Mouse (Mus musculus) hindbrain, embryonic 11.5 days (tissue): ENCODE results near the gene Cyct. TPM values are rescaled to one million over a fixed set of nuclear protein-coding genes. Genes with fewer than 3 reads are reported as not detected.

Experiments
- ATAC-seq: fragments of 200-750 bp; cut with Nextera tagmentation; 2 replicates; pipeline ENCODE4 v1.8.0; 2017; ENCODE audit warnings: mild to moderate bottlenecking, moderate TSS enrichment, moderate library complexity; ENCODE audit not compliant: low FRiP score
- DNase-seq: peaks from one replicate; pipeline ENCODE4 v3.0.0-alpha.2; 2015; ENCODE audit warnings: low spot score
- H3K27ac ChIP-seq: fragments of 300-500 bp; sonication (generic); 2 replicates; pipeline ENCODE4 v1.5.1; 2014; ENCODE audit warnings: mild to moderate bottlenecking, low read depth, low read length
- H3K27me3 ChIP-seq: fragments of 300-500 bp; sonication (generic); 2 replicates; pipeline ENCODE4 v1.6.1; 2014; ENCODE audit warnings: mild to moderate bottlenecking, low read length, moderate library complexity, mixed read lengths; ENCODE audit not compliant: control insufficient read depth, insufficient read depth
- H3K36me3 ChIP-seq: fragments of 300-500 bp; sonication (generic); 2 replicates; pipeline ENCODE4 v1.6.1; 2014; ENCODE audit warnings: mild to moderate bottlenecking, low read length, moderate library complexity, mixed read lengths; ENCODE audit not compliant: control insufficient read depth, insufficient read depth
- H3K4me1 ChIP-seq: fragments of 300-500 bp; sonication (generic); replicated peaks from 2 replicates; pipeline ENCODE4 v1.6.1; 2014; ENCODE audit warnings: low read length, mixed read lengths; ENCODE audit not compliant: control insufficient read depth, insufficient read depth
- H3K4me2 ChIP-seq: fragments of 300-500 bp; sonication (generic); replicated peaks from 2 replicates; pipeline ENCODE4 v1.6.1; 2014; ENCODE audit warnings: mild to moderate bottlenecking, low read depth, low read length
- H3K4me3 ChIP-seq: fragments of 300-500 bp; sonication (generic); 2 replicates; pipeline ENCODE4 v1.5.1; 2014; ENCODE audit warnings: low read depth, low read length
- H3K9ac ChIP-seq: fragments of 300-500 bp; sonication (generic); 2 replicates; pipeline ENCODE4 v1.6.1; 2014; ENCODE audit warnings: low read depth, low read length
- H3K9me3 ChIP-seq: fragments of 300-500 bp; sonication (generic); 2 replicates; pipeline ENCODE4 v1.6.1; 2016; ENCODE audit warnings: low read length; ENCODE audit not compliant: control insufficient read depth
- WGBS: fragments of 180-500 bp; shearing (Covaris S2); extraction: QIAGEN DNeasy Blood & Tissue Kit; methylation state at CpG from one replicate; pipeline ENCODE4 v1.1.7; 2014; 5-methylcytosine and 5-hydroxymethylcytosine counted together
- polyA plus RNA-seq: library from polyadenylated mRNA; unstranded; fragments of >200 nt; fragmentation: Nextera tagmentation; extraction: Ambion mirVana; gene quantifications from 2 replicates; pipeline ENCODE4 v1.2.1, GENCODE M21; 2014

Cyct gene
- polyA plus RNA-seq, 1 experiment from 2014 or later = not detected

GRCm38 (mm10) chr2:76324463-76324862, 35.8 kb downstream of the Cyct start:
- H3K27ac ChIP-seq = no peak overlapping the region
- H3K4me3 ChIP-seq = no peak overlapping the region
- no peaks in the 10 kb centered on the region for H3K9me3 ChIP-seq
- H3K4me2 ChIP-seq = no peak overlapping the region
- DNase-seq (no peak), ATAC-seq (no peak)
- 89% methylated on average over 5 of the region's 5 CpGs for WGBS
- H3K4me1 ChIP-seq = no peaks in the 10 kb centered on the region
- no peaks in the 10 kb centered on the region for H3K27me3 ChIP-seq
- H3K9ac ChIP-seq = no peak overlapping the region
- H3K36me3 ChIP-seq = no peaks in the 10 kb centered on the region

DNA sequence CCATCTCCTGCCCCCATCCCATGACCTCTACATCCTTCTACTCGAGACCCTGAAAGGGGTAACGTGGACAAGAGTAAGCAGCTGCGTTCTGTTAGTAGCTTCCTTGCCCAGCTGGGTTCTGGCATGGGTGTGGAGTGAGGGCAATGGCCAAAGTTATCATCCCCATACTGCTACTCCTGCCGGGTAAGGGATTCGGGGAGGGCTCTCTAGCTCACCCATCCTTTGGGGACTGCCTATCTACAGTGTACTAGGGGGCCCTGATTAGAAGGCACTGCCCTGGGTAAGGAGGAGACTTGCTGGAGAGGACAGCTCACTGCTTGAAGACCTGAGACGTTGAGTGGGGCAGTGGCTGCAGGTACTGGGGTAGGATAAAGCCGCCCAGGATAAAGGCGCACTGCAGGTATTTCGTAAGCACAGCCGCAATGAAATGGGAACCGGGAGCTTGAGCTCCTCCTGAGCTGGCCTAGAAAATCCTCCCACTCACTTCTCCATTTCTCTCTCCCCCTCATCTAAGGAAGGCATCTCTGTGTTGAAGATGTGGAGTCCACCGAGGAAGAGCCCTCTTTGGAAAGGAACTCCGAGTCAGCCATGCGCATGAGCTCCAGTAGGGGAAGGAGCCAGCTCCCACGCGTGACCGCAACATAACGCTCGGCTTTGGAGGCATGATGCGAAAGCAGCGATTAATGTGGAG, 36.9 kb downstream of the Cyct start:
- Histone ChIP-seq H3K27me3 (no peaks in the 10 kb centered on the region), H3K9me3 (no peaks in the 10 kb centered on the region), H3K9ac (no peak overlapping the region), H3K36me3 (no peaks in the 10 kb centered on the region), H3K4me3 (no peak overlapping the region), H3K27ac (no peak overlapping the region), H3K4me1 (no peaks in the 10 kb centered on the region), H3K4me2 (no peak overlapping the region)
- 89% methylated on average over 21 of the region's 21 CpGs for WGBS
- no peak for DNase-seq
- no peak for ATAC-seq

DNA sequence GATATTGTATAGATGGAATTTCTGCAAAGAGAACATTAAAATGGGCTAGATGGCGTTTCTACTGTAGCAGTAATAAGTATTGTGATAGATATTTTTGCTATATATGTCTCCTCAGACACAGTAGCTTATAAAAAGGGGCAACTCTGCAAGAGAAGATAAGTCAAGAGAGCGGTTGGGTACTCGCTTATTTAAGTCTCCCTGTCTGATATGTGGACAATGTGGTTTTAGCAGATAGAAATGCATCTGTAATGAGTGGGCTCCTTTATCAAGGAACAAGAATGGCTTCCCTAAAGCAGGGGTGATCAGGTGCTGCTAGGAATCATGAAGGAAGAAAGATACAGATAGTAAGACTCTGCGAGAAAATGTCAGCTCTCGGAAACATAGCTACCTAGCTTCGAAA, 39.9 kb downstream of the Cyct start:
- Histone ChIP-seq H3K4me1 (no peaks in the 10 kb centered on the region), H3K4me3 (no peak overlapping the region), H3K36me3 (no peaks in the 10 kb centered on the region), H3K9ac (no peak overlapping the region), H3K9me3 (no peaks in the 10 kb centered on the region), H3K4me2 (no peak overlapping the region), H3K27me3 (no peaks in the 10 kb centered on the region), H3K27ac (no peak overlapping the region)
- DNase-seq (no peak), ATAC-seq (no peak)
- 83% methylated on average over 6 of the region's 6 CpGs for WGBS

GRCm38 (mm10) chr2:76319231-76319630, 41.0 kb downstream of the Cyct start:
- Histone ChIP-seq H3K27ac (no peak overlapping the region), H3K4me2 (no peak overlapping the region), H3K36me3 (no peaks in the 10 kb centered on the region), H3K9ac (no peak overlapping the region), H3K4me3 (no peak overlapping the region), H3K9me3 (no peaks in the 10 kb centered on the region), H3K27me3 (no peaks in the 10 kb centered on the region), H3K4me1 (no peaks in the 10 kb centered on the region)
- DNase-seq (no peak), ATAC-seq (no peak)
- WGBS = 92% methylated on average over 6 of the region's 6 CpGs

Other genes starting within 250 kb of the Cyct start
- 0.29 and 0.36 TPM in 2 replicates for gene Pde11a, start 21.7 kb downstream of the Cyct start, polyA plus RNA-seq
- 17.2 and 19.1 TPM in 2 replicates for gene Rbm45, start 9.5 kb upstream of the Cyct start, polyA plus RNA-seq
- 15.1 and 16.9 TPM in 2 replicates for gene Osbpl6, start 46.1 kb upstream of the Cyct start, polyA plus RNA-seq